Mouse (Mus musculus) layer of hippocampus, postnatal 36 days (tissue): ENCODE results near the gene Bmi1. TPM values are rescaled to one million over a fixed set of nuclear protein-coding genes. Genes with fewer than 3 reads are reported as not detected.

Experiments used
- DNase-seq, 2 experiments: peaks; one replicate each; pipeline ENCODE4 v3.0.0; 2022
- total RNA-seq, 2 experiments: library from RNA; stranded (reverse); gene quantifications; 2 replicates each; pipeline ENCODE4 v1.2.3; 2021

The Bmi1 gene
- total RNA-seq, result 10 to 100 TPM; 58.4 to 67.5 TPM

DNA sequence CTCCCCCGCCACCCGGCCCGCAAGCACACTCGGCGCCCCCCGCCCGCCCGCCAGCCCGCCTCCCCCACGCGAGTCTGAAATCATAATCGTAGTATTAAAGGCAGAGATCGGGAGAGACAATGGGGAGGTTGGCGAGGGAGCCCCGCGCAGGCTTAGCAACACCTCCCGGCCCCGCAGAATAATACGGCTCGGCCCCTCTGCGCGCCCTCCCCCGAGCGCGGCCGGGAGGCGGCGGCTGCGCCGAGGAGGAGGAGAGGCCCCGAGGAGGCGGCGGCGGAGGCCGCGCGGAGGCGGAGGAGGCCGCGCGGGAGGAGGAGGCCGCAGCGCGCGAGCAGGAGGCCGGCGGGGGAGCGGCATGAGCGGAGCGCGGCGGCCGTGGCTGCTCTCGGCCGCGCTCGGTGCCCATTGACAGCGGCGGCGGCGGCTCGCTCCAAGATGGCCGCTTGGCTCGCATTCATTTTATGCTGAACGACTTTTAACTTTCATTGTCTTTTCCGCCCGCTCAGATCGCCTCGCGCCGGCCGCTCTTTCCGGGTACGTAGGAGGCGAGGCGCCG lies at the start of gene Bmi1:
Bmi1 (plus strand) TSS at position 83 of the 556 bp plus-strand sequence.
- DNase-seq, result peak; percentile 71 to 72

DNA sequence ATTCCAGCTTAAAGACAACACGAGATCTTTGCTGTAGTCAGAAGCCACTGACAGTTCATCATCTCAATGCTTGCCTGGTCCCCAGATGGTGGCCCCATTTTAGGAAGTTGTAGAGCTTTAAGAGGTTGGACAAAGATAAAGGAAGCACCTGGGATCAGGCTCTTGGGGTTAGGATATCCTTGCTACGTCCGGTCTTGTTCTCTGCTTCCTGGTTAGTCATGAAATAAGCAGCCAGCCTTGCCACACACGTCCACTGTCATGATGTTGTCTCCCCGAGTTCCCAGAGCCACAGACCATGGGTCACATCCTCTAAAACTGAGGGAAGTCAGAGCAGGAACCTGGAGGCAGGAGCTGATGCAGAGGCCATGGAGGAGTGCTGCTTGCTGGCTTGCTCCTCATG lies 46.3 kb upstream of the Bmi1 start:
- no peak for DNase-seq

DNA sequence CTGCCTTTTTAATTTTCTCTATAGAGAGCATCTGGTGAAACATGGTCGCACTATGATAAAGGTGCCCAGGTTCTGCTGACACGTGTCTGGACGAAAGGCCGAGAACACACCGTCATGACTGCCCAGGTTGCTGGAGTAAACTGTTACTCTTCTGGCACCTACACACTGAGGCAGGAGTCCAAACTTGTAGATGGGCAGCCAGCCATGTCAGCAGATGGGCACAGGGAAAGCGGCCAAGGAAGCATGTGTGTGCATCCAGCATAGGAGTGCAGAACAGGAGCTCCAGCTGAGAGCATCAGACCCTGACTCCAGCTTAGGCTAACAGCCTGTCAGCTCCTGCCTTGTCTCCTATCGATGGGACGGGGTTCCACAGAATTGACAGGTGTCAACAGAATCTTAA lies 41.8 kb upstream of the Bmi1 start:
- DNase-seq, result peak; percentile 86 to 88

DNA sequence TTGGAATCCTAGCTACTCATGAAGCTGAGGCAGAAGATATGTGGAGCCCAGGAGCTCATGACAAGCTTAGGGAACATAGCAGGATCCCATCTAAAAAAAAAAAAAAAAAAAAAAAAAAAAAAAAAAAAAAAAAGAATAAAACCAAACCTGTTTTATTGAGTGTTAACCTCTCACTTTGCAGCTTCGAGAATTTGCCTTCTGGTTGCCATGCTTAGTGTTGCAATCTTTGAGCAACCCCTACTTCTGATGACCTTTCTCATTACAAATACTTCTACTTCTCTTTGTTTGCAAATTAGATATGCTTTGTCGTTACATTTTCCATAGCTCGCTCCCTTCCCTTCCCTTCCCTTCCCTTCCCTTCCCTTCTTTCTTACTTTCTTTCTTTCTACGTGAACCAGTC lies 28.3 kb upstream of the Bmi1 start:
- no peak for DNase-seq

GRCm38 (mm10) chr2:18654821-18655220 lies 22.0 kb upstream of the Bmi1 start:
- no peak for DNase-seq

GRCm38 (mm10) chr2:18664003-18664402 lies 12.8 kb upstream of the Bmi1 start:
- DNase-seq, result no peak

- no peak for DNase-seq
Measured at GRCm38 (mm10) chr2:18671041-18671440, 5.8 kb upstream of the Bmi1 start.

GRCm38 (mm10) chr2:18672133-18672765 lies 4.6 kb upstream of the Bmi1 start, which contains the start of gene Commd3:
Gene Commd3, plus strand, starts transcription at chr2:18672384.
- DNase-seq, result peak; percentile 95 to 98

GRCm38 (mm10) chr2:18672766-18673164 lies 4.1 kb upstream of the Bmi1 start:
- no peak for DNase-seq

- DNase-seq, result no peak
Measured at GRCm38 (mm10) chr2:18673766-18674165, 3.1 kb upstream of the Bmi1 start.

DNA sequence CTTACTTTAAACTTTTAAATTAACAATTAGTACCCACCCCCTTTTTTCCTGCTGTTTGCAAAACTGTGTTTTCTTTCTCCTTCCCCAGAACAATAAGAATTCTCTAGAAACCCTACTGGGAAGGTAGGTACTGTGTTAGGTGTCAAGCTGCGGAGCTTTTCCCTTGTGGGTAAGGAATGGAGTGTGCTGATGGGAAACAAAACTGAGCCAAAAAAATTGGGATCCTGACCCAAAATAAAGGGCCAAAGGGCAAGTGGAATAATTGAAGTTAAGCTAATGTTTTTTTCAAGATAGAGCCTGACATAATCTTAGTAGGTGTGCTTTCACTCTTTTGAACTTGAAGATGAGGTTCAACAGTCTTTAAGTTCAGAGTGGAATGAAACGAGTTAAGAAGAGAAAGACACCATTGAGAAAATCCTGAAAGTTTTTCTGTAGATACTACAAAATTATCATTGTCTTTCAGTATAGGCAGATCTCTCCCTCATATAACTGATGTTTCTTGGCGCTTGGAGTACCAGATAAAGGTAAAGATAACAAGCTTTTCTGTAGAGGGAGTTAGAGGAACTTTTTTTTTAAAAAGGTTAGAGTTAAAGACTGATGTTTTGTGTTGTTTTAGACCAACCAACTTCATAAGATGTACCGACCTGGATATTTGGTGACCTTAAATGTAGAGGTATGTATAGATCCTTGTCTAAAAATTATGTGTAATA lies 2.5 kb upstream of the Bmi1 start:
- no peak for DNase-seq

DNA sequence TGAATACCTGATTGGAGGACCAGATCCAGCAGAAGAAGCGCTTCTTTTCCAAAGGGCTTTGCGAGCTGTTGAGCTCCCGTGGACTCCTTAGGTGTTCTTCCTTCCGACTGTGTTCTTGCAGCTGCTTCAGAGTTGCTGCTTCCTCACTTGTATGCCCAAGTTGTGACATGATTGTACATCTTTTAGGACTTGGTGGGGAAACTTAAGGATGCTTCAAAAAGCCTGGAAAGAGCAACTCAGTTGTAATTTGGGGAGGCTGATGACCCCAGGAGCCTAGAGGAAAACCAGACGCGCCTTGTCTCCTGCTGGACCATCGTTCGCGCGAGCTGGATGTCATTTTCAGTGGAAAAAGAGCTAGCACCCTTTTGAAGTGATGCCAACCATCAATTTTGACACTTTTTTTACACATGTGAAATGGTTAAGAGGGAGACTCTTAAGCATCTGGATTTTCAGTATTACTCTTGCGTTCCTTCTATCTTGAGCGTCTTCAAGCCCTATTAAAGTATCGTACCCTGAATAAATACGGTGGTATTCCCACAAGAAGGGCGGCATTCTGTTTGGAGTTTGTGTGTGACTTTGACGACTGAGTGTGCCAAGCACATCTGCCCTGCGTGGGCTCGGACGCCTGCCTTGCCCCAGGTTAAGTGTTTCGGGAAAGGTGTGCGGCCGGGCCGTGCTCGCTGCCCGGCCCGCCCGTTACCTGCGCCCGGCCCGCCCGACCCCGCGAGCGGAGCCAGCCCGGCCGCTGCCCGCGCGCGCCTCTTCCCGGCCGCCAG lies 949 bp upstream of the Bmi1 start:
- peak in 1 of 2 experiments; percentile 12 for DNase-seq

GRCm38 (mm10) chr2:18676457-18676935 lies 322 bp upstream of the Bmi1 start:
- DNase-seq, result peak; percentile 66 to 69

DNA sequence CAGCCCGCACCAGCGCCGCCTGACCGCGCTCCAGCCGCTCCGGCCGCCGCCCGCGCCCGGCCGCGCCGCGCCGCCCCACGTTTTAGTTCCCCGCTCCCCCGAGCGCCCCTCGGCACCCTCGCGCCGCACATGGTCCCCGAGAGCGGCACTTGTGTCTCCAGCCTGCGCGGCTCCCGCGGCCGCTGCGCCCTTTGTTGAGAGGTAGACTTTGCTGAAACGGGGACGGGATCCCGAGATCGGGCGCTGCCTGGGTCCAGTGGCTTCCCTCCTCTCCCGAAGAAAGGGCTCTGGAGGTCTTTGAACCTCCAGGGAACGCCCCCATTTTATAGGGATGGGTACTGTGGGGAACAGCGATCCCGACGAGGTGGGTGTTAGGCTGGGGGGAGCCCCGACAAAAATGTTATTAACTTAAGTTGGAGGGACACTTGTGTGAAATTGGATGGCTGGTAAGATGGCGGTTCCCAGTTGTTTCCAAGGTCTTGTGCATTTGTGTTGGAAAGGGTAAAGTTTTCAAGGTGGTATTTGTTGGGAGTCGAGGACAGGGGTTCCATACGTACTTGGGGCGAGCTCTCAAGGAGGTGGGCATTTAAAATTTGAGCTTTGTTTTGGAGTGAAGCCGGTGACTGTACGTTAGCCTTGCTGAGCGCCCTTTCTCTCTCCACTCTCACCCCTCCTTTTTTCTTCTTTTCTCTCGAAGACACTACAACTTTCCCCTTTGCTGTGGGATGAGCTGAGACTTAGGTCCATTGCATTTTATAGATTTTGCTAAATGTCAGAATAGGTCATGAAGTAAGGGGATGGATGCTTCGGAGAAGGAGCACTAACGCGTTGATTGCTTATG lies 1.0 kb downstream of the Bmi1 start:
- peak; percentile 40 to 44 for DNase-seq

- no peak for DNase-seq
Measured at GRCm38 (mm10) chr2:18679701-18680100, 2.9 kb downstream of the Bmi1 start.

GRCm38 (mm10) chr2:18680501-18680900 lies 3.7 kb downstream of the Bmi1 start:
- no peak for DNase-seq

DNA sequence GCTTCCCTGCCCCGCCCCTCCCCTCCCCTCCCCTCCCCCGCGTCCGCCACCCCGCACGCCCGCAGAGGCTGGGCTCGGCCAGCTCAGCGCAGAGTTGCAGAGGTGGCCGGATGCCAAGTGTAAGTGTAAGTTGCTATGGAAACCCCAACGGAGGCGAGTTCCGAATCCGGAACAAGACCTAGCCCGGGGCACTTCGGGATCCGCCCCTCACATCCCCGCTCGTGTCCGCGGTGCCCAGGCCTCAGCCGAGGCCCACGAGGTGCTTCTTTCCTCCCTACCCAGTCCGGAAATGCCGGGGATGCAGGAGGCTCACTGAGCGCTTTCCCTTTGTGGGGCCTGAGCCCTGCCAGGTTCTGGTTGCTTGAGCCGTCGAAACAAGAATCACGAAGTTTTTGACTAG lies 4.1 kb downstream of the Bmi1 start:
- DNase-seq, result peak in 1 of 2 experiments; percentile 36

DNA sequence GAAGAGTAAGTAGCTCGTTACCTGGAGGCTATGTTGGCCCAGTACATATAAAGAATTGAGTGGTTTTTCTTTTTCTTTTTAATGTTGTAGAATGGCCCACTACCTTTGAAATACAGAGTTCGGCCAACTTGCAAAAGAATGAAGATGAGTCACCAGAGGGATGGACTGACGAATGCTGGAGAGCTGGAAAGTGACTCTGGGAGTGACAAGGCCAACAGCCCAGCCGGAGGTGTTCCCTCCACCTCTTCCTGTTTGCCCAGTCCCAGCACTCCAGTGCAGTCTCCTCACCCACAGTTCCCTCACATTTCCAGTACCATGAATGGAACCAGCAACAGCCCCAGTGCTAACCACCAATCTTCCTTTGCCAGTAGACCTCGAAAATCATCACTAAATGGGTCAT lies 7.2 kb downstream of the Bmi1 start:
- no peak for DNase-seq

- DNase-seq, result no peak
Measured at GRCm38 (mm10) chr2:18686386-18686785, 9.6 kb downstream of the Bmi1 start.

DNA sequence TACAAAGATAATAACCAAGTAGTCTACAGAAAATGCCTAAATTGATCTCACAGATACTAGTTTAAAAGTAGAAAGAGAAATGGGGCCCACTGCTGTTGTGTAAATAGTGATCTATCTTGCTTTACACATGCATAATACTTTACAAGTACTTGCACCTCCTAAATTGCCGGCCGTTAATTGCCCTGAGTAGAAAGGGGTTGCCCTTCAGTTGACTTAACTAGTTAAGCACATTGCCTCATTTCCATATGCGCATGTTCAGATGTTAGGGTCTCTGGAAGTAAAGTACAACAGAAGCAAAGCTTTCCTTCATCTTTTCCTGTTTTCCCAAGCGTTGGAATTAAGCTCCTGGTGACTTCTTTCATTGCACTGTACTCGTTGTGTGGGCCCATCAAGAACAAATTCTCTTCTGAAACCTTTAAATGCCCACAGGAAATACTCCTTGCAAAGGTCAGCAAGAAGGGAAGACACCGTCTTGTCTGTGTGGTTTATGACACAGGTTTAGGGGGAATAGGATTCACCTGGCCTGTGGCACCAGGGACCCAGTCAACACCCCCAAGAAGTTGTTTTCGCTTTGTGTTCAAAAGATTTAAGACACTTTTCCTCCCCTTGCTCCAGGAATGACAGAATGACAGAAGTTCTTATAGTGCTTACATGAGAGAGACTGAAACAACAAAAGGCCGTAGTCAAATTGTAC lies 10.2 kb downstream of the Bmi1 start:
- no peak for DNase-seq

DNA sequence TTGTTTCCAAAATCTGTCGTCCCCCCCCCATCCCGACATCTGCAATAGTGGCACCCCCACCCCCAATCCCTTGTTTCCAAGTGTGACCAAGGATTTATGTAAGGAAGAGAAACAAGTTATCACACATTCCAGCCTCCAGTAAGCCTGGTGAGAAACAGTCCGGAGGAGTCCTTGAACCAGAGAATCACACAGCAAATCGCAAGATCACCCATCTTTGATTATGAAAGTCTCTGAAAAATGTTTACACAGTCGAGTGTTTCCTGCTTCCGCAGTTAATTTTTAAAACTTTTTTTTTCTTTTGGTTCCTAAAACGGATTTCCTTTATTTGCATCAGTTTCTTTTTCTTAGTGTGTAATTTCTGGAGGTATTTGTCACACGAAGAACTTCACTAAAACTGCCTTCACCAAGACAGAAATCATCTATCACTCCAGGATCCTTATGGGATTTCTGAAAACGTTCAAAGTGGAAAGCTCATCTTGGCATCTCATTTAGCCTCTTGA lies 10.9 kb downstream of the Bmi1 start:
- no peak for DNase-seq
